ENCODE assay signal across 19 mouse cellular contexts in genomic region chr6:50666937-50667336, GRCm38 (mm10). TPM values are rescaled to one million over a fixed set of nuclear protein-coding genes. Genes with fewer than 3 reads are reported as not detected.
"Had no signal": no experiment of that assay in that cellular context is flagged by ENCODE, and none has a peak within 500 bp of the region (broad histone marks: within the 10 kb centered on the region; RNA-seq: fewer than 3 reads in every experiment).

No protein-coding gene starts in this region.

- H3K4me3 ChIP-seq: liver, embryonic 13.5 days; midbrain, embryonic 13.5 days had no signal

- H3K9ac ChIP-seq: liver, embryonic 13.5 days; lung, embryonic 14.5 days; midbrain, embryonic 13.5 days had no signal

- DNase-seq: kidney, adult 8-10 months; left cerebral cortex, postnatal 4 days; liver; liver, embryonic 13.5 days; lung, embryonic 14.5 days; thymus, adult 18-20 months; thymus, postnatal 36 days had no signal

- H3K4me2 ChIP-seq: liver, embryonic 13.5 days; lung, embryonic 14.5 days; midbrain, embryonic 13.5 days had no signal

- H3K36me3 ChIP-seq: liver, embryonic 13.5 days; midbrain, embryonic 13.5 days had no signal

- H3K27me3 ChIP-seq: liver, embryonic 13.5 days; midbrain, embryonic 13.5 days had no signal

- H3K27ac ChIP-seq: liver, embryonic 13.5 days; macrophage; midbrain, embryonic 13.5 days had no signal

- H3K4me1 ChIP-seq: liver, embryonic 13.5 days; midbrain, embryonic 13.5 days had no signal

- ATAC-seq: intestine, postnatal 0 days; lung, postnatal 0 days; midbrain, embryonic 13.5 days had no signal

- H3K9me3 ChIP-seq: liver, embryonic 13.5 days; midbrain, embryonic 13.5 days had no signal

RNA-seq across cellular contexts. Expression of gene Npvf, which starts 12.7 kb away (rescaled TPM):
- polyA plus RNA-seq: intestine, embryonic 14.5 days; intestine, postnatal 0 days; liver, embryonic 13.5 days; liver, embryonic 16.5 days; lung, embryonic 14.5 days; lung, postnatal 0 days; midbrain, embryonic 13.5 days; neural tube, embryonic 11.5 days; small intestine, adult 2 months; spleen, adult 2 months; stomach, embryonic 16.5 days; testis, adult 2 months; urinary bladder, adult 2 months had no signal
